Mouse (Mus musculus): ENCODE results near the gene Anks1. TPM values are rescaled to one million over a fixed set of nuclear protein-coding genes. Genes with fewer than 3 reads are reported as not detected.

The Anks1 gene
- polyA plus RNA-seq, 1 experiment from 2014 or later: 8.5 TPM

GRCm38 (mm10) chr17:28067303-28067702 lies 158.2 kb downstream of the Anks1 start:
- 59% methylated on average over 4 of the region's 4 CpGs for WGBS
- H3K4me1 ChIP-seq (replicated peaks): peaks cover 10% of the 10 kb centered on the region; the same call in 1 of the 2 replicates

GRCm38 (mm10) chr17:28069446-28069845 lies 160.3 kb downstream of the Anks1 start:
- Histone ChIP-seq H3K27ac (no peak overlapping the region), H3K4me2 (no peak overlapping the region), H3K9ac (no peak overlapping the region), H3K27me3 (0 out of 2 replicates have a peak, but pooled peaks cover 11% of the 10 kb centered on the region), H3K36me3 (no peaks in the 10 kb centered on the region), H3K4me1 (replicated peaks) (0 out of 2 replicates have a peak, but pooled peaks cover 6% of the 10 kb centered on the region), H3K9me3 (replicated peaks) (no peaks in the 10 kb centered on the region), H3K4me3 (no peak overlapping the region)
- ATAC-seq (replicated peaks; ENCODE audit: insufficient number of reproducible peaks, insufficient read depth, low FRiP score, low read depth): no peak
- WGBS: 15% methylated on average over 12 of the region's 12 CpGs

More at GRCm38 (mm10) chr17:28067303-28067702, 158.2 kb downstream of the Anks1 start:
- Histone ChIP-seq H3K27me3 (0 out of 2 replicates have a peak, but pooled peaks cover 8% of the 10 kb centered on the region), H3K4me3 (no peak overlapping the region), H3K9ac (no peak overlapping the region), H3K27ac (no peak overlapping the region), H3K4me2 (no peak overlapping the region), H3K9me3 (replicated peaks) (no peaks in the 10 kb centered on the region), H3K36me3 (no peaks in the 10 kb centered on the region)
- ATAC-seq (replicated peaks; ENCODE audit: insufficient number of reproducible peaks, insufficient read depth, low FRiP score, low read depth): 0 out of 2 replicates have a peak, but pooled peaks have one; percentile 25

- Histone ChIP-seq H3K4me3 (no peak overlapping the region), H3K4me2 (no peak overlapping the region), H3K27me3 (0 out of 2 replicates have a peak, but pooled peaks cover 11% of the 10 kb centered on the region), H3K9me3 (replicated peaks) (no peaks in the 10 kb centered on the region), H3K36me3 (no peaks in the 10 kb centered on the region), H3K4me1 (replicated peaks) (0 out of 2 replicates have a peak, but pooled peaks cover 6% of the 10 kb centered on the region), H3K27ac (no peak overlapping the region), H3K9ac (no peak overlapping the region)
- 85% methylated on average over 13 of the region's 13 CpGs for WGBS
- ATAC-seq (replicated peaks; ENCODE audit: insufficient number of reproducible peaks, insufficient read depth, low FRiP score, low read depth): no peak
Measured at GRCm38 (mm10) chr17:28070256-28070655, 161.2 kb downstream of the Anks1 start.

GRCm38 (mm10) chr17:28072730-28073129 lies 163.6 kb downstream of the Anks1 start:
- no peak overlapping the region for H3K4me3 ChIP-seq
- H3K4me2 ChIP-seq: no peak overlapping the region
- H3K9ac ChIP-seq: no peak overlapping the region
- no peak overlapping the region for H3K27ac ChIP-seq
- no peak for ATAC-seq (replicated peaks; ENCODE audit: insufficient number of reproducible peaks, insufficient read depth, low FRiP score, low read depth)
- H3K36me3 ChIP-seq: no peaks in the 10 kb centered on the region
- 77% methylated on average over 2 of the region's 2 CpGs for WGBS
- H3K9me3 ChIP-seq (replicated peaks): no peaks in the 10 kb centered on the region
- 0 out of 2 replicates have a peak, but pooled peaks cover 14% of the 10 kb centered on the region for H3K27me3 ChIP-seq
- 0 out of 2 replicates have a peak, but pooled peaks cover 2% of the 10 kb centered on the region for H3K4me1 ChIP-seq (replicated peaks)

- H3K9ac ChIP-seq: no peak overlapping the region
- no peak overlapping the region for H3K4me2 ChIP-seq
- no peaks in the 10 kb centered on the region for H3K36me3 ChIP-seq
- 0 out of 2 replicates have a peak, but pooled peaks cover 10% of the 10 kb centered on the region for H3K27me3 ChIP-seq
- peaks cover 3% of the 10 kb centered on the region; the same call in 1 of the 2 replicates for H3K4me1 ChIP-seq (replicated peaks)
- no peak for ATAC-seq (replicated peaks; ENCODE audit: insufficient number of reproducible peaks, insufficient read depth, low FRiP score, low read depth)
- WGBS: 54% methylated on average over 7 of the region's 7 CpGs
- no peaks in the 10 kb centered on the region for H3K9me3 ChIP-seq (replicated peaks)
- no peak overlapping the region for H3K4me3 ChIP-seq
- no peak overlapping the region for H3K27ac ChIP-seq
Measured at GRCm38 (mm10) chr17:28074486-28074885, 165.4 kb downstream of the Anks1 start.

- H3K4me2 ChIP-seq: no peak overlapping the region
- H3K27me3 ChIP-seq: peaks cover 9% of the 10 kb centered on the region; the same call in 1 of the 2 replicates
- H3K9me3 ChIP-seq (replicated peaks): no peaks in the 10 kb centered on the region
- H3K9ac ChIP-seq: no peak overlapping the region
- H3K27ac ChIP-seq: no peak overlapping the region
- H3K4me3 ChIP-seq: no peak overlapping the region
- WGBS: 72% methylated on average over 9 of the region's 9 CpGs
- H3K36me3 ChIP-seq: no peaks in the 10 kb centered on the region
- no peak for ATAC-seq (replicated peaks; ENCODE audit: insufficient number of reproducible peaks, insufficient read depth, low FRiP score, low read depth)
- peaks cover 12% of the 10 kb centered on the region for H3K4me1 ChIP-seq (replicated peaks)
Measured at GRCm38 (mm10) chr17:28078028-28078427, 168.9 kb downstream of the Anks1 start.

- H3K27ac ChIP-seq: no peak overlapping the region
- ATAC-seq (replicated peaks; ENCODE audit: insufficient number of reproducible peaks, insufficient read depth, low FRiP score, low read depth): peak; percentile 25
- peaks cover 12% of the 10 kb centered on the region for H3K4me1 ChIP-seq (replicated peaks)
- peak overlapping the region; percentile 100 for H3K4me2 ChIP-seq
- H3K9me3 ChIP-seq (replicated peaks): no peaks in the 10 kb centered on the region
- peak overlapping the region; percentile 71 for H3K4me3 ChIP-seq
- peak overlapping the region; percentile 58 for H3K9ac ChIP-seq
- 2% methylated on average over 19 of the region's 25 CpGs for whole genome bisulfite sequencing
- no peaks in the 10 kb centered on the region for H3K36me3 ChIP-seq
- peaks cover 9% of the 10 kb centered on the region; the same call in 1 of the 2 replicates for H3K27me3 ChIP-seq
Measured at GRCm38 (mm10) chr17:28079618-28080017, 170.5 kb downstream of the Anks1 start.

GRCm38 (mm10) chr17:28080045-28080816 lies 171.1 kb downstream of the Anks1 start, which contains the start of gene Tcp11:
TSS of gene Tcp11 (minus strand) at chr17:28080639.
- WGBS: 1% methylated on average over 57 of the region's 57 CpGs
- H3K27ac ChIP-seq: no peak within 1 kb of the TSS
- no peaks in the 10 kb centered on the region for H3K9me3 ChIP-seq (replicated peaks)
- peak within 1 kb of the TSS; percentile 100 for H3K4me2 ChIP-seq
- peaks cover 9% of the 10 kb centered on the region; the same call in 1 of the 2 replicates for H3K27me3 ChIP-seq
- no peaks in the 10 kb centered on the region for H3K36me3 ChIP-seq
- peak; percentile 63 for ATAC-seq (replicated peaks; ENCODE audit: insufficient number of reproducible peaks, insufficient read depth, low FRiP score, low read depth)
- peaks cover 14% of the 10 kb centered on the region for H3K4me1 ChIP-seq (replicated peaks)
- peak within 1 kb of the TSS; percentile 71 for H3K4me3 ChIP-seq
- H3K9ac ChIP-seq: peak within 1 kb of the TSS; percentile 58

GRCm38 (mm10) chr17:28080817-28081165 lies 171.7 kb downstream of the Anks1 start:
- H3K4me1 ChIP-seq (replicated peaks): peaks cover 16% of the 10 kb centered on the region
- H3K36me3 ChIP-seq: no peaks in the 10 kb centered on the region
- H3K27me3 ChIP-seq: peaks cover 8% of the 10 kb centered on the region; the same call in 1 of the 2 replicates
- ATAC-seq (replicated peaks; ENCODE audit: insufficient number of reproducible peaks, insufficient read depth, low FRiP score, low read depth): no peak
- WGBS: 26% methylated on average over 9 of the region's 9 CpGs
- no peak overlapping the region for H3K9ac ChIP-seq
- no peak overlapping the region for H3K27ac ChIP-seq
- H3K4me2 ChIP-seq: peak overlapping the region; percentile 100
- peak overlapping the region; percentile 71 for H3K4me3 ChIP-seq
- no peaks in the 10 kb centered on the region for H3K9me3 ChIP-seq (replicated peaks)

- H3K4me1 ChIP-seq (replicated peaks): peaks cover 16% of the 10 kb centered on the region
- WGBS: 60% methylated on average over 9 of the region's 9 CpGs
Measured at GRCm38 (mm10) chr17:28081385-28081784, 172.3 kb downstream of the Anks1 start.

GRCm38 (mm10) chr17:28081856-28082255 lies 172.8 kb downstream of the Anks1 start:
- Histone ChIP-seq H3K4me2 (no peak overlapping the region), H3K27me3 (peaks cover 6% of the 10 kb centered on the region; the same call in 1 of the 2 replicates), H3K9ac (no peak overlapping the region), H3K4me1 (replicated peaks) (peaks cover 16% of the 10 kb centered on the region), H3K27ac (no peak overlapping the region), H3K4me3 (no peak overlapping the region), H3K36me3 (no peaks in the 10 kb centered on the region), H3K9me3 (replicated peaks) (no peaks in the 10 kb centered on the region)
- WGBS: 87% methylated on average over 7 of the region's 7 CpGs
- ATAC-seq (replicated peaks; ENCODE audit: insufficient number of reproducible peaks, insufficient read depth, low FRiP score, low read depth): no peak

More at GRCm38 (mm10) chr17:28081385-28081784, 172.3 kb downstream of the Anks1 start:
- no peak overlapping the region for H3K4me3 ChIP-seq
- no peaks in the 10 kb centered on the region for H3K9me3 ChIP-seq (replicated peaks)
- H3K27me3 ChIP-seq: peaks cover 6% of the 10 kb centered on the region; the same call in 1 of the 2 replicates
- no peak overlapping the region for H3K27ac ChIP-seq
- no peak for ATAC-seq (replicated peaks; ENCODE audit: insufficient number of reproducible peaks, insufficient read depth, low FRiP score, low read depth)
- no peak overlapping the region for H3K9ac ChIP-seq
- no peaks in the 10 kb centered on the region for H3K36me3 ChIP-seq
- H3K4me2 ChIP-seq: no peak overlapping the region
